Mouse (Mus musculus) lung, embryonic 15.5 days (tissue): ENCODE data around the gene Ch25h. TPM values are rescaled to one million over a fixed set of nuclear protein-coding genes. Genes with fewer than 3 reads are reported as not detected.

Experiments used
- ATAC-seq: fragments of 200-750 bp; cut with Nextera tagmentation; 2 replicates; pipeline ENCODE4 v1.8.0; 2017; ENCODE audit warnings: moderate number of reproducible peaks, borderline replicate concordance; ENCODE audit not compliant: low FRiP score, low TSS enrichment; ENCODE audit errors: extremely low read depth
- H3K27ac ChIP-seq: fragments of 300-500 bp; sonication (generic); 2 replicates; pipeline ENCODE4 v1.5.1; 2015; ENCODE audit warnings: moderate library complexity, mild to moderate bottlenecking, inconsistent platforms
- H3K27me3 ChIP-seq: fragments of 300-500 bp; sonication (generic); 2 replicates; pipeline ENCODE4 v1.6.1; 2015; ENCODE audit warnings: inconsistent platforms
- H3K36me3 ChIP-seq: fragments of 300-500 bp; sonication (generic); 2 replicates; pipeline ENCODE4 v1.6.1; 2015; ENCODE audit warnings: inconsistent platforms
- H3K4me1 ChIP-seq: fragments of 300-500 bp; sonication (generic); 2 replicates; pipeline ENCODE4 v1.6.1; 2015; ENCODE audit warnings: inconsistent platforms
- H3K4me2 ChIP-seq: fragments of 300-500 bp; sonication (generic); 2 replicates; pipeline ENCODE4 v1.6.1; 2015; ENCODE audit warnings: inconsistent platforms, mild to moderate bottlenecking, moderate library complexity
- H3K4me3 ChIP-seq: fragments of 300-500 bp; sonication (generic); 2 replicates; pipeline ENCODE4 v1.5.1; 2015; ENCODE audit warnings: mild to moderate bottlenecking, inconsistent platforms
- H3K9ac ChIP-seq: fragments of 300-500 bp; sonication (generic); 2 replicates; pipeline ENCODE4 v1.6.1; 2015; ENCODE audit warnings: inconsistent platforms
- H3K9me3 ChIP-seq: fragments of 300-500 bp; sonication (generic); 2 replicates; pipeline ENCODE4 v1.6.1; 2016; ENCODE audit warnings: inconsistent platforms
- WGBS: fragments of 180-500 bp; shearing (Covaris S2); methylation state at CpG from one replicate; pipeline ENCODE4 v1.1.7; 2015; 5-methylcytosine and 5-hydroxymethylcytosine counted together
- polyA plus RNA-seq: library from polyadenylated mRNA; unstranded; fragments of >200 nt; fragmentation: Nextera tagmentation; extraction: Ambion mirVana; gene quantifications from 2 replicates; pipeline ENCODE4 v1.2.1, GENCODE M21; 2015

Ch25h gene
- polyA plus RNA-seq, 1 experiment from 2014 or later = 0.66 TPM

GRCm38 (mm10) chr19:34515681-34516080 is 40.7 kb upstream of the Ch25h start:
- WGBS = 74% methylated on average over 3 of the region's 3 CpGs
- H3K9me3 ChIP-seq = no peaks in the 10 kb centered on the region
- H3K27ac ChIP-seq = no peak overlapping the region
- H3K36me3 ChIP-seq = 0 out of 2 replicates have a peak, but pooled peaks cover 7% of the 10 kb centered on the region
- H3K27me3 ChIP-seq = no peaks in the 10 kb centered on the region
- 0 out of 2 replicates have a peak, but pooled peaks cover 2% of the 10 kb centered on the region for H3K4me1 ChIP-seq
- ATAC-seq = no peak
- no peak overlapping the region for H3K9ac ChIP-seq
- H3K4me2 ChIP-seq = no peak overlapping the region
- no peak overlapping the region for H3K4me3 ChIP-seq

DNA sequence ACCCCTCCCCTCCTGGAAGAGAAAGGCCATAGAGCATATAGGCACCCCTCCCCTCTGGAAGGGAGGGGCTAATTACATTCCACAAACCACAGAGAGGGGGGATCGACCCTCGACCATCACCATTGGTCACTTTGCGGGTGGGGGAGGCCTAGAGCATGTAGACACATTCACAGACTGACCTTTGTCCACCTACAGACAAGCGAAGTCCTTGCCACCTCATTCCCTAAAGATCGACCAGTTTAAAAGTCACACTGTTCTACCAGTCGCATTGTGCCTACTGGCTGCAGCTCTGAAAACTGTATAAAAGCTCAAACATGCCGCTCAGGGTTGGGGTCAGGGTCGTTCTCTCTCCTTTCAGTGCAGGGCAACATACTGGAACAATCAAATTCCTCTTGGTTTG is 36.6 kb upstream of the Ch25h start:
- H3K9ac ChIP-seq = no peak overlapping the region
- H3K9me3 ChIP-seq = no peaks in the 10 kb centered on the region
- H3K4me3 ChIP-seq = no peak overlapping the region
- H3K36me3 ChIP-seq = 0 out of 2 replicates have a peak, but pooled peaks cover 15% of the 10 kb centered on the region
- 45% methylated on average over 8 of the region's 8 CpGs for WGBS
- 0 out of 2 replicates have a peak, but pooled peaks cover 5% of the 10 kb centered on the region for H3K4me1 ChIP-seq
- no peaks in the 10 kb centered on the region for H3K27me3 ChIP-seq
- H3K27ac ChIP-seq = no peak overlapping the region
- no peak for ATAC-seq
- no peak overlapping the region for H3K4me2 ChIP-seq

DNA sequence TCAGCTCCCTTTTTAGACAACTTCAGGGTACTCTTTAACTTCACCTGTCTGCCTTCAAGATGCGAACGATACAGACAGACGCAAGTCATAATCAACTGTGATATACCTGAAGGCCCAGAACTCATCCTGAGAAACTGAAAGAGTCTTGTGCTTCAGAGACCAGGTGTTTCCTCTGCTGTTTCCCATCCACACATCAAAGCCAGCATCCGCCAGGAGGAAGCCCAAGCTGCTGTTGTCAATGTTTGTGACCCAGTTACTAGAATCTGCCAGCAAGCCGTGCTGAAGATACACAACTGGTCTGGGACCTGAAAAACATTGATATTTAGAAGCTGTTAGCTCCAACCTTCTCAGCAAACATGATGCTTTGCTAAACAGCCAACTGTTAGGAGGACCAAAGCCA is 35.8 kb upstream of the Ch25h start:
- H3K27me3 ChIP-seq = no peaks in the 10 kb centered on the region
- WGBS = 52% methylated on average over 5 of the region's 5 CpGs
- H3K9me3 ChIP-seq = no peaks in the 10 kb centered on the region
- H3K4me3 ChIP-seq = no peak overlapping the region
- no peak for ATAC-seq
- H3K36me3 ChIP-seq = 0 out of 2 replicates have a peak, but pooled peaks cover 16% of the 10 kb centered on the region
- H3K9ac ChIP-seq = no peak overlapping the region
- 0 out of 2 replicates have a peak, but pooled peaks cover 7% of the 10 kb centered on the region for H3K4me1 ChIP-seq
- H3K4me2 ChIP-seq = no peak overlapping the region
- no peak overlapping the region for H3K27ac ChIP-seq

- H3K9ac ChIP-seq = no peak overlapping the region
Observed at GRCm38 (mm10) chr19:34505161-34505721, 30.3 kb upstream of the Ch25h start.

GRCm38 (mm10) chr19:34500763-34501162 is 25.8 kb upstream of the Ch25h start:
- Histone ChIP-seq H3K27ac (no peak overlapping the region), H3K36me3 (no peaks in the 10 kb centered on the region), H3K4me3 (no peak overlapping the region), H3K27me3 (no peaks in the 10 kb centered on the region), H3K4me1 (no peaks in the 10 kb centered on the region), H3K4me2 (no peak overlapping the region), H3K9me3 (no peaks in the 10 kb centered on the region), H3K9ac (no peak overlapping the region)
- peak; percentile 59 for ATAC-seq
- WGBS = 32% methylated on average over 4 of the region's 4 CpGs

More at GRCm38 (mm10) chr19:34505161-34505721, 30.3 kb upstream of the Ch25h start:
- H3K9me3 ChIP-seq = no peaks in the 10 kb centered on the region
- H3K27ac ChIP-seq = no peak overlapping the region
- WGBS = 73% methylated on average over 12 of the region's 12 CpGs
- ATAC-seq = no peak
- H3K36me3 ChIP-seq = 0 out of 2 replicates have a peak, but pooled peaks cover 11% of the 10 kb centered on the region
- no peak overlapping the region for H3K4me2 ChIP-seq
- H3K4me3 ChIP-seq = no peak overlapping the region
- H3K4me1 ChIP-seq = 0 out of 2 replicates have a peak, but pooled peaks cover 4% of the 10 kb centered on the region
- H3K27me3 ChIP-seq = no peaks in the 10 kb centered on the region

GRCm38 (mm10) chr19:34496353-34496752 is 21.4 kb upstream of the Ch25h start:
- Histone ChIP-seq H3K9me3 (no peaks in the 10 kb centered on the region), H3K4me1 (no peaks in the 10 kb centered on the region), H3K9ac (no peak overlapping the region), H3K4me3 (no peak overlapping the region), H3K27ac (no peak overlapping the region), H3K36me3 (0 out of 2 replicates have a peak, but pooled peaks cover 3% of the 10 kb centered on the region), H3K27me3 (no peaks in the 10 kb centered on the region), H3K4me2 (no peak overlapping the region)
- ATAC-seq = no peak
- 44% methylated on average over 1 of the region's 1 CpGs for WGBS

- Histone ChIP-seq H3K36me3 (0 out of 2 replicates have a peak, but pooled peaks cover 3% of the 10 kb centered on the region), H3K9me3 (no peaks in the 10 kb centered on the region), H3K4me1 (no peaks in the 10 kb centered on the region), H3K9ac (no peak overlapping the region), H3K4me2 (no peak overlapping the region), H3K27me3 (no peaks in the 10 kb centered on the region), H3K4me3 (no peak overlapping the region), H3K27ac (no peak overlapping the region)
- WGBS = 82% methylated on average over 4 of the region's 4 CpGs
- no peak for ATAC-seq
Observed at GRCm38 (mm10) chr19:34493859-34494258, 18.9 kb upstream of the Ch25h start.

DNA sequence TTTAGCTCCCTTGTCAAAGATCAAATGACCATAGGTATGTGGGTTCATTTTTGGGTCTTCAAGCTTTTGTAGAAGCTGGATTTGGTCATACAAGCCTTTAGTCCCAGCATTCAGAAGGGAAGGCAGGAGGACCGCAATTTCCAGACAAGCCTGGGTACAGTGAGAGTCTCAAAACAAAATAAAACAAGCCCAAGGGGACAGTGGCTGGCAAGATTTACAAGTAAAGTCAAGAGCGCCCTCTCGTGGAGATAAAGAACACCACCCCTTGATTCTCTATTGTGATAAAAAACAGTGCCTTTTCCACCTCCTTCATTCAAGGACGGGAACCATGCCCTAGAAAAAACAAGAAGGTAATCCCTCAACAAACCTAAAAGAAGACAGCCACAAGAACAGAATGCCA is 8.6 kb upstream of the Ch25h start:
- no peak overlapping the region for H3K4me2 ChIP-seq
- no peak for ATAC-seq
- H3K4me3 ChIP-seq = no peak overlapping the region
- no peak overlapping the region for H3K9ac ChIP-seq
- H3K4me1 ChIP-seq = no peaks in the 10 kb centered on the region
- no peaks in the 10 kb centered on the region for H3K36me3 ChIP-seq
- WGBS = 9% methylated on average over 4 of the region's 4 CpGs
- no peaks in the 10 kb centered on the region for H3K27me3 ChIP-seq
- no peaks in the 10 kb centered on the region for H3K9me3 ChIP-seq
- H3K27ac ChIP-seq = no peak overlapping the region

GRCm38 (mm10) chr19:34474228-34474990 is 555 bp downstream of the Ch25h start:
- peak overlapping the region; percentile 95 for H3K4me2 ChIP-seq
- H3K4me3 ChIP-seq = peak overlapping the region; percentile 51
- peak; percentile 42; the same call in 1 of the 2 replicates for ATAC-seq
- no peaks in the 10 kb centered on the region for H3K9me3 ChIP-seq
- H3K27me3 ChIP-seq = peaks cover 25% of the 10 kb centered on the region
- 6% methylated on average over 49 of the region's 49 CpGs for WGBS
- H3K4me1 ChIP-seq = peaks cover 10% of the 10 kb centered on the region
- no peaks in the 10 kb centered on the region for H3K36me3 ChIP-seq
- no peak overlapping the region for H3K27ac ChIP-seq
- peak overlapping the region; percentile 32; the same call in 1 of the 2 replicates for H3K9ac ChIP-seq

- Histone ChIP-seq H3K9ac (no peak overlapping the region), H3K4me3 (no peak overlapping the region), H3K9me3 (no peaks in the 10 kb centered on the region), H3K4me2 (no peak overlapping the region), H3K36me3 (no peaks in the 10 kb centered on the region), H3K4me1 (peaks cover 10% of the 10 kb centered on the region), H3K27ac (no peak overlapping the region), H3K27me3 (peaks cover 20% of the 10 kb centered on the region)
- ATAC-seq = no peak
- WGBS = 83% methylated on average over 2 of the region's 2 CpGs
Observed at GRCm38 (mm10) chr19:34471703-34472102, 3.3 kb downstream of the Ch25h start.

GRCm38 (mm10) chr19:34468794-34469193 is 6.2 kb downstream of the Ch25h start:
- WGBS = 21% methylated on average over 3 of the region's 3 CpGs
- ATAC-seq = no peak

DNA sequence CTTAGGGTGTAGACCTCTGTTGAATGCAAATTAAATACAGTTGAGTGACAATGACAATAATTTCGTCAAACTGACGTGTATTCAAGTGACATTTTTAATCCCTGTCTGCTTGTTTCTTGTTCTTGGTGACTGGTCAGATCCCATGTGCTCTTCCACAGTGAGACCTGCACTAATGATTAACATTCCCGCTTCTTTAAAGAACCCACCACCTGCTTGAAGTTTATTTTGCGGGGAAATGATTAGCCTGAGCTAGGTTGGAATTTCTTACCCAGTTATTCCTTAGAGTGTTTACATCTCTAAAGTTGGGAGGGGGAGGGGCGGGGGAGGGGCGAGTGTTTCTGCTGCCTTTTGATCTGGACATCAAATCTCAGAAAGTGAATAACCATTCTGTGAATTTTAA is 6.7 kb downstream of the Ch25h start:
- no peak for ATAC-seq
- no peaks in the 10 kb centered on the region for H3K9me3 ChIP-seq
- H3K27ac ChIP-seq = no peak overlapping the region
- no peak overlapping the region for H3K9ac ChIP-seq
- H3K4me3 ChIP-seq = no peak overlapping the region
- no peaks in the 10 kb centered on the region for H3K27me3 ChIP-seq
- no peak overlapping the region for H3K4me2 ChIP-seq
- H3K4me1 ChIP-seq = no peaks in the 10 kb centered on the region
- 27% methylated on average over 6 of the region's 6 CpGs for WGBS
- H3K36me3 ChIP-seq = no peaks in the 10 kb centered on the region

More at GRCm38 (mm10) chr19:34468794-34469193, 6.2 kb downstream of the Ch25h start:
- H3K27me3 ChIP-seq = peaks cover under 1% of the 10 kb centered on the region; the same call in 1 of the 2 replicates
- no peaks in the 10 kb centered on the region for H3K36me3 ChIP-seq
- H3K9me3 ChIP-seq = no peaks in the 10 kb centered on the region
- H3K9ac ChIP-seq = no peak overlapping the region
- H3K4me2 ChIP-seq = no peak overlapping the region
- H3K27ac ChIP-seq = no peak overlapping the region
- no peak overlapping the region for H3K4me3 ChIP-seq
- no peaks in the 10 kb centered on the region for H3K4me1 ChIP-seq
